In genomic region chr2:130905751-130906583, GRCm38 (mm10) we compare ENCODE assay signal across 8 mouse cellular contexts. TPM values are rescaled to one million over a fixed set of nuclear protein-coding genes. Genes with fewer than 3 reads are reported as not detected.
DNase-seq lines count a peak whose midpoint lies in the region; ATAC-seq and TF ChIP-seq lines count a peak whose summit lies in the region.

Gene 4930402H24Rik, minus strand, starts transcription at chr2:130906406.
Gene Atrn, plus strand, starts transcription at chr2:130906495.

- peaks cover 7% of the 10 kb centered on the region for H3K4me1 ChIP-seq in cortical plate, adult 2 months (ENCODE audit: control insufficient read depth, insufficient read depth, low read length)

- peak within 1 kb of the TSS; percentile 77 for H3K4me3 ChIP-seq in cortical plate, adult 2 months (ENCODE audit: insufficient read depth, low read length)

- H3K27ac ChIP-seq in cortical plate, adult 2 months (ENCODE audit: insufficient read depth, low read length), result peak within 1 kb of the TSS; percentile 71

- peak; percentile 94 for ATAC-seq in activated CD4-positive, CD25-positive, alpha-beta regulatory T cell, adult 4 months
- peak; percentile 97 for ATAC-seq in megakaryocyte progenitor cell, adult 5-6 weeks (replicated peaks; ENCODE audit: poor library complexity)

- peak; percentile 88 for TF ChIP-seq POLR2A in cortical plate, adult 2 months (IDR thresholded peaks at IDR 0.05; ENCODE audit: extremely low read depth, insufficient read depth, low read length)

- DNase-seq in gastrocnemius, postnatal 10 days, result peak; percentile 94
- DNase-seq in induced T-regulatory cell, adult 2 months (ENCODE audit: low read depth), result peak; percentile 94
- peak; percentile 72 to 83 for DNase-seq in left cerebral cortex, adult 9 months (ENCODE audit: low spot score in 2 of 2)
- DNase-seq in right cerebral cortex, postnatal 14 days, result peak; percentile 91
- peak; percentile 86 to 90 for DNase-seq in urinary bladder, postnatal 36 days (ENCODE audit: low spot score in 2 of 2)

- no peak for TF ChIP-seq CTCF in cortical plate, adult 2 months (IDR thresholded peaks at IDR 0.05; ENCODE audit: extremely low read depth, insufficient read depth, low read length)

RNA-seq across cellular contexts. Expression of gene 4930402H24Rik, which starts in this region (rescaled TPM):
- 10 to 100 TPM in 1 of 2 experiments, 1 to 10 TPM in 1; 9.5 to 11.6 TPM for polyA plus RNA-seq in activated CD4-positive, CD25-positive, alpha-beta regulatory T cell, adult 4 months (2017; shearing (Covaris generic))
- polyA plus RNA-seq in cortical plate, adult 2 months (2012; rRNA removed), result 62.4 and 62.9 TPM in 2 replicates
- total RNA-seq in gastrocnemius, postnatal 10 days (2021), result 10 to 100 TPM; 10.1 to 12.8 TPM
- total RNA-seq in megakaryocyte progenitor cell, adult 5-6 weeks (2015), result 6.4 and 10.8 TPM in 2 replicates
- total RNA-seq in megakaryocyte progenitor cell, adult 5-6 weeks (2017), result 4.2 and 8.6 TPM in 2 replicates

RNA-seq across cellular contexts. Expression of gene Atrn, which starts in this region (rescaled TPM):
- 1 to 10 TPM; 4.6 to 6.2 TPM for polyA plus RNA-seq in activated CD4-positive, CD25-positive, alpha-beta regulatory T cell, adult 4 months (2017; shearing (Covaris generic))
- polyA plus RNA-seq in cortical plate, adult 2 months (2012; rRNA removed), result 57.9 and 59.3 TPM in 2 replicates
- 10 to 100 TPM; 20.5 to 24.6 TPM for total RNA-seq in gastrocnemius, postnatal 10 days (2021)
- total RNA-seq in megakaryocyte progenitor cell, adult 5-6 weeks (2015), result 38.4 and 41.2 TPM in 2 replicates
- total RNA-seq in megakaryocyte progenitor cell, adult 5-6 weeks (2017), result 30.4 and 33.0 TPM in 2 replicates

Comparison
In these comparisons a context has a peak if more than half of its experiments do, and no peak if none do; other contexts are left out.
1. Peak in every context shown above with its lines: DNase-seq, ATAC-seq, H3K4me3 ChIP-seq and H3K27ac ChIP-seq.